Mouse (Mus musculus) c-Kit-positive CD71-negative TER-119-negative erythroid progenitor cells, embryonic 14.5 days (primary cell): ENCODE results near the gene Cacnb2.

ENCODE experiments used
- DNase-seq: peaks from one replicate; pipeline ENCODE4 v3.0.0-alpha.2; 2013; ENCODE audit warnings: low read depth

Gene Cacnb2

DNA sequence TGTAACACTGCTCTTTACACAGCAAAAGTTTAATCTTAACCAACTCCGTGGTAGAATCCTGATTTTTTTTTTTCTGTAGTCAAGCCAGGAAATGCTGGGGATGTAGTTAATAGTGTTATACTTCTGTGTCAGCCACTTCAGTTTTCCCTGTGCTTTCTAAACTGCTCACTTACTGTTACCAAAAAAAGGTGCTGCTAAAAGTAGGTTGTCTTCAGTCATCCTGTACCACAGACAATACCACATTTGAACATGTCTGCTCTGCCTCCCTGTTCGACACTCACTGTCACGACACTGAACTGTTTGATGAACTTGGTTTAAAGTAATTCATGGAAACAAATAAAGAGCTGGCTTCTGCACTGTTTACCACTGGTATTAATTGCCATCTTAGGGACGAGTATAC is 385.6 kb downstream of the Cacnb2 start:
- no peak for DNase-seq

GRCm38 (mm10) chr2:14989350-14989749 is 386.5 kb downstream of the Cacnb2 start:
- DNase-seq, result no peak

GRCm38 (mm10) chr2:14992531-14992930 is 389.6 kb downstream of the Cacnb2 start:
- DNase-seq, result no peak

- DNase-seq, result no peak
These were observed 393.1 kb downstream of the Cacnb2 start for GRCm38 (mm10) chr2:14996036-14996435.

GRCm38 (mm10) chr2:14997836-14998235 is 394.9 kb downstream of the Cacnb2 start:
- DNase-seq, result no peak

DNA sequence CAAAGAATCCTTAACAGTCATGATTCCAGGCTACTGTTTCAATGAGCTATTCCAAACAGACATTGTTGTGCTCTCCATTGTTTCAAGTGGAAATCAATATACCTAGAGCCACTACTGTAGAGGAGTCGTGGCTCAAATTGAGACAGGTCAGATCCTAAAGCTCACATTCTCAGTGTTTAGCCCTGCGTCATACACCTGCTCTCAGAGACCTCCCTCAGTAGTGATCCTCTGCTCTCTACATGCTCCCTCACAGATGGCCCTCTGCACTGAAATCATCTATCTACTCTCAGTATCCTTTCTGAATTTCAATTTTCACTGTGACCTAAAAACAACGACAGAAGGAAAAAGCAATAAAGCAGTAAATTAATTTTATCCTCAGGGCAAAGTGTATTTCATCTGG is 404.6 kb downstream of the Cacnb2 start:
- DNase-seq, result no peak

DNA sequence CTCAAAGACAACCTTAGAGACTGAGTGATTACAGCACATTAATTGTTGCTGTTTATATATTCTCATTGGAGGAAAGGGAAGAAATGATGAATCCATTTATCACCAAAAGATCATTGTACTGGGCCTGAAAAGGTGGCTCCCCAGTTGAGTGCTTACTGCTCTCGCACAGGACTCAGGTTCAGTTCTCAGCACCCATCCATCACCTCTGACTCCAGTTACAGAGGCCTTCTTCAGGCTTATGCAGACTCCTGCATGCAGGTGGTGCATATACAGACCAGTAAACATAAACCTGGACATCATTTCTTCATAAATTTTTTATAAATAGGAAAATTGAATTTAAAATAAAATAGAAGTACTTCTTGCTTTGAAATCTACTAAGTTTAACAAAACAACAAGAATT is 405.2 kb downstream of the Cacnb2 start:
- no peak for DNase-seq

- no peak for DNase-seq
These were observed 423.9 kb downstream of the Cacnb2 start for GRCm38 (mm10) chr2:15026817-15027216.

GRCm38 (mm10) chr2:15027816-15028215 is 424.9 kb downstream of the Cacnb2 start:
- no peak for DNase-seq
